Mouse (Mus musculus) megakaryocyte, embryonic 14.5 days (primary cell): ENCODE data around the gene Kcna2. TPM values are rescaled to one million over a fixed set of nuclear protein-coding genes. Genes with fewer than 3 reads are reported as not detected.
A peak's percentile ranks its signal among the peaks of the same experiment; 100 is the strongest.

ENCODE experiments used
- H3K27me3 ChIP-seq: replicated peaks from 2 replicates; pipeline ENCODE3; 2012; ENCODE audit warnings: inconsistent platforms
- H3K36me3 ChIP-seq: replicated peaks from 2 replicates; pipeline ENCODE3; 2012; ENCODE audit warnings: low read length, inconsistent platforms, mixed read lengths
- H3K4me1 ChIP-seq: 2 replicates; pipeline ENCODE4 v1.6.1; 2012; ENCODE audit warnings: inconsistent platforms
- H3K4me3 ChIP-seq: replicated peaks from 2 replicates; pipeline ENCODE3; 2012; ENCODE audit warnings: moderate library complexity, mild to moderate bottlenecking, inconsistent platforms
- H3K9me3 ChIP-seq: 2 replicates; pipeline ENCODE4 v1.6.1; 2012; ENCODE audit warnings: inconsistent platforms
- FLI1 ChIP-seq: IDR thresholded peaks from 2 replicates; pipeline ENCODE4 v1.6.1; 2012; ENCODE audit warnings: low read length, inconsistent platforms, mixed read lengths
- GATA1 ChIP-seq: IDR thresholded peaks from 3 replicates; pipeline ENCODE4 v1.6.1; 2012; ENCODE audit warnings: mixed read lengths, low read length, inconsistent platforms, borderline replicate concordance
- polyA plus RNA-seq: library from polyadenylated mRNA; stranded (reverse); fragments of >175 nt; gene quantifications from 2 replicates; pipeline ENCODE4 v1.2.3, GENCODE M21; 2012; ENCODE audit warnings: low replicate concordance; ENCODE audit not compliant: insufficient read depth

The Kcna2 gene
- polyA plus RNA-seq, 1 experiment: not detected

GRCm38 (mm10) chr3:107080803-107081202 lies 20.1 kb upstream of the Kcna2 start:
- H3K9me3 ChIP-seq: peaks cover 8% of the 10 kb centered on the region
- peaks cover 1% of the 10 kb centered on the region for H3K27me3 ChIP-seq
- no peak overlapping the region for H3K4me3 ChIP-seq
- no peak for TF ChIP-seq GATA1
- H3K4me1 ChIP-seq: peaks cover 30% of the 10 kb centered on the region
- no peaks in the 10 kb centered on the region for H3K36me3 ChIP-seq

GRCm38 (mm10) chr3:107081227-107081626 lies 19.7 kb upstream of the Kcna2 start:
- no peak for TF ChIP-seq GATA1
- no peak for TF ChIP-seq FLI1

DNA sequence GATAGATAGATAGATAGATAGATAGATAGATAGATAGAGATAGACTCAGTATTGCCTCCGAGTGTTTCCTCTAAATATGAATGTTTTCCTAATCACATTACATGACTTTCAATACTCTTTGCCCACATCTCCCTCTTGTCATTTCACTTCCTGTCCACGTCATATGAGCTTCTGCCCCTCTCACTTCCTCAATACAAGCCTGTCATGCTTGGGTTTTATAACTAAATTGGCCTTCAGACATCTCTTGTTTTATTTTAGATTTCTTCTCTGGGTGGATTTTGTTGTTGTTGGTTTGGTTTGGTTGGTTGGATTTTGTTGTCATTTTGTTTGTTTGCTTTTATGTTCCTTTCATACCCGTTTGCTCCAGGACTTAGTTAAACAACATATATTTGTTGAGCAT lies 16.4 kb upstream of the Kcna2 start:
- Histone ChIP-seq H3K36me3 (no peaks in the 10 kb centered on the region), H3K4me1 (peaks cover 8% of the 10 kb centered on the region), H3K27me3 (peaks cover 5% of the 10 kb centered on the region), H3K4me3 (no peak overlapping the region), H3K9me3 (peaks cover 12% of the 10 kb centered on the region)
- TF ChIP-seq GATA1 (no peak), FLI1 (no peak)

More at GRCm38 (mm10) chr3:107081227-107081626, 19.7 kb upstream of the Kcna2 start:
- Histone ChIP-seq H3K9me3 (peaks cover 8% of the 10 kb centered on the region), H3K4me3 (no peak overlapping the region), H3K27me3 (no peaks in the 10 kb centered on the region), H3K4me1 (peaks cover 30% of the 10 kb centered on the region), H3K36me3 (no peaks in the 10 kb centered on the region)

DNA sequence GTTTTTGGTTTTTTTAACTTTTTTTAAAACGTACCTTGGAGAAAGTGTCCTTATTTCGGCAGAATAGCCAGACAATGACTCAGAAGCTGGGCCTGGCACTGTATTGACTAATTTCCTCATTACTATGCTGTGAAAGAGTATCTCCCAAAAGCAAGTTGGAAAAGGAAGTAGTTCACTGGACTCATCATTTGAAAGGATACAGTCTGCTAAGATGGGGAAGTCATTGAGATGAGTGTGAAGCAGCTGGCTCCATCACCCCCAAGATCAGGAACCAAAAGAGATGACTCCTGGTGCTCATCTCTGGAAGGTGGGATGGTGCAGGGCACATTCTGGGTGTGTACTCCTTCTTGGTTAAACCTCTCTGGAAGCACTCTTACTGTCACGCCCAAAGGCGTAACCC lies 13.5 kb upstream of the Kcna2 start:
- TF ChIP-seq GATA1 (no peak), FLI1 (no peak)
- H3K9me3 ChIP-seq: peaks cover 9% of the 10 kb centered on the region
- no peak overlapping the region for H3K4me3 ChIP-seq
- H3K27me3 ChIP-seq: peaks cover 23% of the 10 kb centered on the region
- peaks cover 3% of the 10 kb centered on the region for H3K4me1 ChIP-seq
- H3K36me3 ChIP-seq: no peaks in the 10 kb centered on the region

DNA sequence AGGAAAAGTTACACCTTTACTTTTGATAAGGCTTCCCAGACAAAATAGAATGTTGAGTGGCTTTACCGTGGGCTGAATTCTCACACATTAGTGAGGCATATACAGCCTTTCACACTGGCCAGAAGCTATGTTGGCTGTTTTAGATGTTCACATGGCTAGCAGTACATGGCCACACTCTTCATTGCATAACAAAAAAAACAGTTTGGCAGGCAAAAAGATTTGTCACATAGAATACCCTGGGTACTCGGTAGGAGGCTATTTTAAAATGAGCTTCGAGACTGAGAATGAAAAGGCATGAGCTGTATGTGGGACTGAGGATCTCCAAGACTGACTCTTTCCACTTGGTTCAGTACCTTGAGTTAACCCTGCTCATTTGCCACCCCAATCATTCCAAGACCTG lies 12.1 kb upstream of the Kcna2 start:
- Histone ChIP-seq H3K27me3 (peaks cover 31% of the 10 kb centered on the region), H3K4me1 (peaks cover 3% of the 10 kb centered on the region), H3K4me3 (no peak overlapping the region), H3K9me3 (peaks cover 4% of the 10 kb centered on the region), H3K36me3 (no peaks in the 10 kb centered on the region)
- TF ChIP-seq FLI1 (no peak), GATA1 (no peak)

DNA sequence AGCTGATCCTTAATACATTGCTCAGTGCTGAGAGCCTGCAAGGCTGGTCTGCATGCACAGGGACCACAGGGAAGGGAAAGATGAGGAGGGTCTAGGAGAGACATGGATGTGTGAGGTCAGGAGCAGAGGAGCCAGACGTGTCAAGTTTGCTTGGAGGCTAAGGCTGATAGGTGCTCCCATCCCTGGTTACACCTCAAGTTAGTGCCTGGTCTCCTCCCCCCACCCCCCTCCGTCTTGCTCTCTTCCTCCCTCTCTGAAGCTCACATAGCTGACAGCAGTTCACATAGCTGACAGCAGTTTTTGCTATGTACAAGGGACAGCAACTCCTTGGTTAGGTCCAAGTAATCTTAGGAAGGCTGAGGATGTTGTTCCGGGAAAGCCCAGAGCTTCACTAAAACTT lies 11.5 kb upstream of the Kcna2 start:
- Histone ChIP-seq H3K36me3 (no peaks in the 10 kb centered on the region), H3K9me3 (peaks cover 4% of the 10 kb centered on the region), H3K4me1 (peaks cover 6% of the 10 kb centered on the region), H3K27me3 (peaks cover 33% of the 10 kb centered on the region), H3K4me3 (no peak overlapping the region)
- TF ChIP-seq GATA1: no peak
- TF ChIP-seq FLI1: no peak

GRCm38 (mm10) chr3:107090001-107090400 lies 10.9 kb upstream of the Kcna2 start:
- Histone ChIP-seq H3K36me3 (no peaks in the 10 kb centered on the region), H3K4me3 (no peak overlapping the region), H3K27me3 (peaks cover 38% of the 10 kb centered on the region), H3K4me1 (peaks cover 6% of the 10 kb centered on the region), H3K9me3 (peaks cover 4% of the 10 kb centered on the region)
- TF ChIP-seq GATA1 (no peak), FLI1 (no peak)

DNA sequence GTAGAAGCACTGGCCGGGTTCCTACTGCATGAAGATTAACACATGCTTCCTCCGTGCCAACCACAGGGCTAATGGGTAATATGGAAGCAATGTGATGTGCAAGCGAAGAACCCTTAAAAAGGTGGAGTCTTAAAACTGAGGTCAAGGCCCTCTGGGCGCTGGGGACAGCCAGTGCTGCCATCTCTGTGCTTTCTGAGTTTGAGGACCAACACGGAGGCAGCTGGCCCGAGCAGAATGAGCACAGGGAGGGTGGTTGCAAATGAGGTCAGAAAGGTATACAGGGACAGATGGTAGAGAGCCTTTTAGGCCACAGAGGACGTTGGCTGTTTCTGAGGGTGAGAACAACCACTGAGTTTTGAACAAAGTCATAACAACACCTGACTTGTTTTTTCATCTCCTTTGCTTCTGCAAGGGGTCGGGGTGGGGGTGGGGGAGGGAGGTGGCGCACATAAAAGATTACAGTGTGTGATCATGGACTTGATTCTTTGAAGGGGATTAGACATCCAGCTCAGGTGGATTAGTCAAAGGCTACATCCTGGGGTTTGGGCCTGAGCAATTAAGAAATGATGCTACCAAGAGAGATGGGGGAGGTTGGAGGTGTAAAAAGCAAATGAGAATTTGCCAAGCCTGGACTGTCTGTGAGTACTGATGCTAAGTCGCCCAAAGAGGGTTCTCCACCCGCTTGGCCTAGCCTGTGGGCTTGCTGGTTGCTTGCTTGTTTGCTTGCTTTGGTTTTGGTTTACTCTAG lies 10.4 kb upstream of the Kcna2 start:
- Histone ChIP-seq H3K4me3 (no peak overlapping the region), H3K4me1 (peaks cover 6% of the 10 kb centered on the region), H3K36me3 (no peaks in the 10 kb centered on the region), H3K9me3 (peaks cover 4% of the 10 kb centered on the region), H3K27me3 (peaks cover 43% of the 10 kb centered on the region)
- TF ChIP-seq FLI1 (no peak), GATA1 (no peak)

- H3K9me3 ChIP-seq: no peaks in the 10 kb centered on the region
- H3K4me1 ChIP-seq: peaks cover 6% of the 10 kb centered on the region
- H3K27me3 ChIP-seq: peaks cover 70% of the 10 kb centered on the region
- H3K36me3 ChIP-seq: no peaks in the 10 kb centered on the region
- H3K4me3 ChIP-seq: peak overlapping the region; percentile 66
- TF ChIP-seq FLI1 (no peak), GATA1 (no peak)
These were observed 6.9 kb upstream of the Kcna2 start for GRCm38 (mm10) chr3:107094028-107094427.

DNA sequence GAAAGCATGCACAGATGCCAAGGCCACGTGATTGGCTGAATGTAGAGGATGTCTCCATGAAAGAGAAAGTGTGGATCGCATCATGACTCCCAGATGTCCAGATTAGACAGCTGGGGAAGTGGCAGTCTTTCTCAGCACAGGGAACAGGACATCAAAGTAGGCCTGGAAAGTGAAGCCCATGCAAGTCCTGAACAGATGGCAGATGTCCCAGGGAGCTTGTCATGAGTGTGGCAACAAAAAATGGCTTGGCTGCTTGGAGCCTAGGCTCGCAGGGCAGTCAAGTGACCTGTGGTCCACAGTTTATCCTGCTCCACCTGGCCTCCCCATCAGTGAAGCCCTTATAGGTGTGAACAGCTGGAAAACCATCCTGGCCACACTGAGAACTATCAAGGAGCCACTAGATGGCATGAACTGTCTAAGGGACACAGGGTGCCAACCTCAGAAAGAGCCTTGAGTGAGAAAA lies 4.6 kb upstream of the Kcna2 start:
- Histone ChIP-seq H3K4me3 (no peak overlapping the region), H3K9me3 (no peaks in the 10 kb centered on the region), H3K36me3 (no peaks in the 10 kb centered on the region), H3K27me3 (peaks cover 79% of the 10 kb centered on the region), H3K4me1 (peaks cover 3% of the 10 kb centered on the region)
- TF ChIP-seq FLI1 (no peak), GATA1 (no peak)
